Mouse (Mus musculus): ENCODE measurements around the gene Pilra. TPM values are rescaled to one million over a fixed set of nuclear protein-coding genes. Genes with fewer than 3 reads are reported as not detected.
"Not testable (repeated sequence)": the region's sequence is repeated elsewhere in the genome, so short reads cannot be mapped to it uniquely, and the experiment has no call there.

Pilra gene
- polyA plus RNA-seq, 1 experiment from 2014 or later, result 1.9 TPM

- not testable (repeated sequence) for H3K36me3 ChIP-seq (ENCODE audit: control insufficient read depth, insufficient read depth, low read length); H3K4me3 ChIP-seq (ENCODE audit: low read depth, low read length); H3K9ac ChIP-seq (replicated peaks; ENCODE audit: low read depth, low read length); H3K9me3 ChIP-seq (ENCODE audit: control insufficient read depth, low read depth, low read length); H3K4me2 ChIP-seq (replicated peaks; ENCODE audit: low read depth, low read length); ATAC-seq (ENCODE audit: insufficient number of reproducible peaks, insufficient read depth, low FRiP score, low read depth); H3K27ac ChIP-seq (ENCODE audit: low read length); H3K27me3 ChIP-seq (ENCODE audit: control insufficient read depth, insufficient read depth, low read length); H3K4me1 ChIP-seq (ENCODE audit: control insufficient read depth, insufficient read depth, low read length)
- 83% methylated on average over 2 of the region's 2 CpGs for WGBS
Measured at GRCm38 (mm10) chr5:137857960-137858710, 22.1 kb upstream of the Pilra start, which contains the start of gene Pilrb1. Gene Pilrb1, minus strand, starts transcription at chr5:137858106.

- not testable (repeated sequence) for H3K27ac ChIP-seq (ENCODE audit: low read length); H3K4me1 ChIP-seq (ENCODE audit: control insufficient read depth, insufficient read depth, low read length); H3K9ac ChIP-seq (replicated peaks; ENCODE audit: low read depth, low read length); ATAC-seq (ENCODE audit: insufficient number of reproducible peaks, insufficient read depth, low FRiP score, low read depth); H3K4me2 ChIP-seq (replicated peaks; ENCODE audit: low read depth, low read length); H3K27me3 ChIP-seq (ENCODE audit: control insufficient read depth, insufficient read depth, low read length); H3K4me3 ChIP-seq (ENCODE audit: low read depth, low read length); H3K36me3 ChIP-seq (ENCODE audit: control insufficient read depth, insufficient read depth, low read length); H3K9me3 ChIP-seq (ENCODE audit: control insufficient read depth, low read depth, low read length)
- 69% methylated on average over 4 of the region's 5 CpGs for WGBS
Measured at GRCm38 (mm10) chr5:137856870-137857269, 20.8 kb upstream of the Pilra start.

- H3K4me1 ChIP-seq (ENCODE audit: control insufficient read depth, insufficient read depth, low read length); H3K9ac ChIP-seq (replicated peaks; ENCODE audit: low read depth, low read length); H3K36me3 ChIP-seq (ENCODE audit: control insufficient read depth, insufficient read depth, low read length); H3K4me3 ChIP-seq (ENCODE audit: low read depth, low read length); H3K27ac ChIP-seq (ENCODE audit: low read length); ATAC-seq (ENCODE audit: insufficient number of reproducible peaks, insufficient read depth, low FRiP score, low read depth); H3K9me3 ChIP-seq (ENCODE audit: control insufficient read depth, low read depth, low read length); H3K27me3 ChIP-seq (ENCODE audit: control insufficient read depth, insufficient read depth, low read length); H3K4me2 ChIP-seq (replicated peaks; ENCODE audit: low read depth, low read length): not testable (repeated sequence)
- WGBS, result 80% methylated on average over 3 of the region's 3 CpGs
Measured at GRCm38 (mm10) chr5:137854907-137855306, 18.8 kb upstream of the Pilra start.

GRCm38 (mm10) chr5:137850313-137850712 is 14.2 kb upstream of the Pilra start:
- H3K4me2 ChIP-seq (replicated peaks; ENCODE audit: low read depth, low read length); ATAC-seq (ENCODE audit: insufficient number of reproducible peaks, insufficient read depth, low FRiP score, low read depth); H3K4me1 ChIP-seq (ENCODE audit: control insufficient read depth, insufficient read depth, low read length); H3K27ac ChIP-seq (ENCODE audit: low read length); H3K27me3 ChIP-seq (ENCODE audit: control insufficient read depth, insufficient read depth, low read length); H3K9me3 ChIP-seq (ENCODE audit: control insufficient read depth, low read depth, low read length); H3K36me3 ChIP-seq (ENCODE audit: control insufficient read depth, insufficient read depth, low read length); H3K9ac ChIP-seq (replicated peaks; ENCODE audit: low read depth, low read length); H3K4me3 ChIP-seq (ENCODE audit: low read depth, low read length): not testable (repeated sequence)
- WGBS, result 86% methylated on average over 1 of the region's 1 CpGs

- H3K9ac ChIP-seq (replicated peaks; ENCODE audit: low read depth, low read length); H3K27me3 ChIP-seq (ENCODE audit: control insufficient read depth, insufficient read depth, low read length); H3K36me3 ChIP-seq (ENCODE audit: control insufficient read depth, insufficient read depth, low read length); H3K4me3 ChIP-seq (ENCODE audit: low read depth, low read length); H3K4me1 ChIP-seq (ENCODE audit: control insufficient read depth, insufficient read depth, low read length); ATAC-seq (ENCODE audit: insufficient number of reproducible peaks, insufficient read depth, low FRiP score, low read depth); H3K9me3 ChIP-seq (ENCODE audit: control insufficient read depth, low read depth, low read length); H3K4me2 ChIP-seq (replicated peaks; ENCODE audit: low read depth, low read length); H3K27ac ChIP-seq (ENCODE audit: low read length): not testable (repeated sequence)
Measured at GRCm38 (mm10) chr5:137837110-137837509, 1.0 kb upstream of the Pilra start.

DNA sequence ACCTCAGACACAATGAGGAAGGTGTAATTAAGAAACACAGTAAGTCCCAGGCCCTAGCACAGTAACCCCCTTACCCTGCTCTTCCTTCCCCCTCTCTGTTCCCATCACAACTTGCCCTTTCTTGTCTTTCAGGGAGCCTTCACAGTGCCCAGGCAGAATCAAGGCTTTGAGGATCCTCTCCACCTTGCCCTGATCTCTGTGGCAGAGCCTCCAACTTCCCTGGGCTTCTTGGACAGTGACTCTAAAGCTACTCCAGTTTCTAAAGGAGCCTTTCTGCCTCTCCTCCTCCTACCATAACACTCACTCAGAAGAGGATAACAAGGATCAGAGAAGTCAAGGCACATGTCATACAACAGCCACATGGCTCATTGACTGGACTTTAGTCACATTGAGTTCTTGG is 530 bp upstream of the Pilra start:
- Histone ChIP-seq H3K27me3 (ENCODE audit: control insufficient read depth, insufficient read depth, low read length) (no peaks in the 10 kb centered on the region), H3K9ac (replicated peaks; ENCODE audit: low read depth, low read length) (no peak overlapping the region), H3K27ac (ENCODE audit: low read length) (no peak overlapping the region), H3K4me1 (ENCODE audit: control insufficient read depth, insufficient read depth, low read length) (no peaks in the 10 kb centered on the region), H3K4me2 (replicated peaks; ENCODE audit: low read depth, low read length) (no peak overlapping the region), H3K4me3 (ENCODE audit: low read depth, low read length) (no peak overlapping the region), H3K9me3 (ENCODE audit: control insufficient read depth, low read depth, low read length) (no peaks in the 10 kb centered on the region), H3K36me3 (ENCODE audit: control insufficient read depth, insufficient read depth, low read length) (no peaks in the 10 kb centered on the region)
- no peak for ATAC-seq (ENCODE audit: insufficient number of reproducible peaks, insufficient read depth, low FRiP score, low read depth)

DNA sequence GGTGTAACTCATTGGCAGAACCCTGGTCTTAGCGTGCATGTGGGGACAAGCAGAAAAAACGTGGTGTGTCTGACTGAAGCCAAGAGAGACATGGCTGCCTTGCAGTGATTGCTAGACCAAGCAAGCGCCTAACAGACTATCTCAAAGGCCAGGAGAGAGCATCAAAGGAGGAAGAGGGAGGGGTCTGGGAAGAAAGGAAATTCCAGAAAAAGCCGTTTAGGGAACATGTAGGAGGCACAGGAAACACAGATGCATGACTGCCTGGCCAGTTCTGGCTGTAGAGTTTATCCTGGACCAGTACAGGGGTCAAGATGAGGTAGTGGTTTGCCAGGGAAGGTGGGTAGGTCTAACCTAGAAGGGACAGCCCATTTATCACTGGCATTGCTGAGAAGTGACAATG is 2.6 kb downstream of the Pilra start:
- ATAC-seq (ENCODE audit: insufficient number of reproducible peaks, insufficient read depth, low FRiP score, low read depth), result no peak
- WGBS, result 39% methylated on average over 4 of the region's 4 CpGs
- no peak overlapping the region for H3K4me3 ChIP-seq (ENCODE audit: low read depth, low read length)
- no peak overlapping the region for H3K9ac ChIP-seq (replicated peaks; ENCODE audit: low read depth, low read length)
- H3K27me3 ChIP-seq (ENCODE audit: control insufficient read depth, insufficient read depth, low read length), result no peaks in the 10 kb centered on the region
- H3K4me1 ChIP-seq (ENCODE audit: control insufficient read depth, insufficient read depth, low read length), result no peaks in the 10 kb centered on the region
- H3K9me3 ChIP-seq (ENCODE audit: control insufficient read depth, low read depth, low read length), result no peaks in the 10 kb centered on the region
- no peak overlapping the region for H3K4me2 ChIP-seq (replicated peaks; ENCODE audit: low read depth, low read length)
- H3K36me3 ChIP-seq (ENCODE audit: control insufficient read depth, insufficient read depth, low read length), result no peaks in the 10 kb centered on the region
- no peak overlapping the region for H3K27ac ChIP-seq (ENCODE audit: low read length)

DNA sequence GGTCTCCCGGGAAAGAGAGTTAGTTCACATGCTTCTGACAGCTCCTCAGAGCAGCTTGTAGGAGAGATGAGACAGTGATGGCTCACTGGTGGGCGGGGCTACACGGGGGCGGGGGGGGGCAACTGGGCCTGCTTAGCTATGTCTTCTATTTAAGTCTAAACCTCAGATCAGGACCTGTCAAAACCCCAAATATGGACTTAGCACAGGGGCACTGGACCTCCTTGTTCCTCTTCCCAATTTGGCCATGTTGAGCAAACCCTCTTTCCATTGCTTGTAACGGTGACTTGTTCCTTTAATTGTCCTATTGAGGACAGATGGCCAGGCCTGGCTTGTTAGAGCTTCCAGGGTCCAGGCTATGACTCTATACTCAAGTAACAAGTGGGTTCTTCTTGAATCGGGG is 4.6 kb downstream of the Pilra start:
- Histone ChIP-seq H3K36me3 (ENCODE audit: control insufficient read depth, insufficient read depth, low read length) (no peaks in the 10 kb centered on the region), H3K4me3 (ENCODE audit: low read depth, low read length) (no peak overlapping the region), H3K4me2 (replicated peaks; ENCODE audit: low read depth, low read length) (no peak overlapping the region), H3K9ac (replicated peaks; ENCODE audit: low read depth, low read length) (no peak overlapping the region), H3K27ac (ENCODE audit: low read length) (no peak overlapping the region), H3K9me3 (ENCODE audit: control insufficient read depth, low read depth, low read length) (no peaks in the 10 kb centered on the region), H3K4me1 (ENCODE audit: control insufficient read depth, insufficient read depth, low read length) (no peaks in the 10 kb centered on the region), H3K27me3 (ENCODE audit: control insufficient read depth, insufficient read depth, low read length) (no peaks in the 10 kb centered on the region)
- no peak for ATAC-seq (ENCODE audit: insufficient number of reproducible peaks, insufficient read depth, low FRiP score, low read depth)
- 60% methylated on average over 6 of the region's 6 CpGs for WGBS

DNA sequence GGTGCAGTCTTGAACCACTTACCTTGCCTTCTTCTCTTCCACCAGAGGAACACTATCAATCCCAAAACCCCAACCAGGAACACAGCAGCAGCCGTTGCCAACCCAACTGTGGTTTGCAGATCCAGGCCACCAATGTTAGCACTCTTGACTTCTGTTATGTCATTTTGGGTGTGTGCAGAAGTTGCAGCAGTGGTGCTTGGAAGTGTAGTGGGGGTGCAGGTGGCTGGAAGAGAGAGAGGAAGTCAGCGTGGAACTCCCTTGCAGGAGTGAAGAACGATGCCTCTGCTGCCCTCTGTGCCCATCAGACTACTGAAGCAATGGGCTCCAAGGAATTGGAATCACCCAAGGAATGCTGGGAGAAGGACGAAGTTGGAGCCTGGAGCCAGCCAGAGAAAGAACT is 5.0 kb downstream of the Pilra start:
- H3K4me2 ChIP-seq (replicated peaks; ENCODE audit: low read depth, low read length), result no peak overlapping the region
- no peaks in the 10 kb centered on the region for H3K4me1 ChIP-seq (ENCODE audit: control insufficient read depth, insufficient read depth, low read length)
- no peak for ATAC-seq (ENCODE audit: insufficient number of reproducible peaks, insufficient read depth, low FRiP score, low read depth)
- no peaks in the 10 kb centered on the region for H3K27me3 ChIP-seq (ENCODE audit: control insufficient read depth, insufficient read depth, low read length)
- H3K36me3 ChIP-seq (ENCODE audit: control insufficient read depth, insufficient read depth, low read length), result no peaks in the 10 kb centered on the region
- no peak overlapping the region for H3K9ac ChIP-seq (replicated peaks; ENCODE audit: low read depth, low read length)
- 98% methylated on average over 4 of the region's 4 CpGs for WGBS
- H3K27ac ChIP-seq (ENCODE audit: low read length), result no peak overlapping the region
- H3K9me3 ChIP-seq (ENCODE audit: control insufficient read depth, low read depth, low read length), result no peaks in the 10 kb centered on the region
- no peak overlapping the region for H3K4me3 ChIP-seq (ENCODE audit: low read depth, low read length)
